Mouse (Mus musculus) G1E-ER4 (cell line): ENCODE results near the gene Gdi1. TPM values are rescaled to one million over a fixed set of nuclear protein-coding genes. Genes with fewer than 3 reads are reported as not detected.

Source experiments
- GATA1 ChIP-seq: IDR thresholded peaks from one replicate; pipeline ENCODE4 v1.8.0; 2012; ENCODE audit warnings: low read length, inconsistent platforms
- polyA plus RNA-seq: library from polyadenylated mRNA; stranded (reverse); fragments of >175 nt; gene quantifications from 2 replicates; pipeline ENCODE4 v1.2.3, GENCODE M21; 2012

Gdi1 gene
- 28.9 and 30.8 TPM in 2 replicates for polyA plus RNA-seq

- TF ChIP-seq GATA1, result no peak
These were observed at the start of gene Gdi1 for GRCm38 (mm10) chrX:74304867-74305700. Gdi1 (plus strand) TSS chrX:74304998.

- TF ChIP-seq GATA1, result no peak
These were observed 47.1 kb upstream of the Gdi1 start for GRCm38 (mm10) chrX:74257746-74258145.

GRCm38 (mm10) chrX:74269736-74270061 is 35.1 kb upstream of the Gdi1 start:
- no peak for TF ChIP-seq GATA1

- TF ChIP-seq GATA1, result no peak
These were observed 34.5 kb upstream of the Gdi1 start, which contains the start of gene Rpl10 for GRCm38 (mm10) chrX:74270062-74270901. Rpl10 (plus strand) TSS chrX:74270812.

- no peak for TF ChIP-seq GATA1
These were observed 33.8 kb upstream of the Gdi1 start for GRCm38 (mm10) chrX:74270902-74271551.

- no peak for TF ChIP-seq GATA1
These were observed 31.1 kb upstream of the Gdi1 start for GRCm38 (mm10) chrX:74273422-74274322.

- TF ChIP-seq GATA1, result no peak
These were observed 26.9 kb upstream of the Gdi1 start for GRCm38 (mm10) chrX:74277916-74278315.

- no peak for TF ChIP-seq GATA1
These were observed 23.6 kb upstream of the Gdi1 start for GRCm38 (mm10) chrX:74281041-74281731.

- TF ChIP-seq GATA1, result no peak
These were observed 22.9 kb upstream of the Gdi1 start, which contains the start of the genes Taz and Dnase1l1 for GRCm38 (mm10) chrX:74281732-74282394. Taz (plus strand) TSS chrX:74281912. Dnase1l1 (minus strand) TSS chrX:74282337.

- no peak for TF ChIP-seq GATA1
These were observed 22.3 kb upstream of the Gdi1 start for GRCm38 (mm10) chrX:74282395-74283091.

GRCm38 (mm10) chrX:74283092-74283437 is 21.7 kb upstream of the Gdi1 start:
- TF ChIP-seq GATA1, result no peak

GRCm38 (mm10) chrX:74293431-74293830 is 11.4 kb upstream of the Gdi1 start:
- no peak for TF ChIP-seq GATA1

- TF ChIP-seq GATA1, result no peak
These were observed 8.0 kb upstream of the Gdi1 start, which contains the start of gene Atp6ap1 for GRCm38 (mm10) chrX:74296538-74297448. Atp6ap1 (plus strand) TSS chrX:74297097.
